Mouse (Mus musculus) heart, adult 8-10 months (tissue): ENCODE measurements around the gene Picalm. TPM values are rescaled to one million over a fixed set of nuclear protein-coding genes. Genes with fewer than 3 reads are reported as not detected.
"Not testable (repeated sequence)": the region's sequence is repeated elsewhere in the genome, so short reads cannot be mapped to it uniquely, and the experiment has no call there.

Experiments
- DNase-seq: peaks from one replicate; pipeline ENCODE4 v3.0.0; 2022; ENCODE audit warnings: low spot score
- total RNA-seq, 4 experiments: library from RNA; stranded (reverse); gene quantifications; 2 replicates each; pipeline ENCODE4 v1.2.4; 2022

The Picalm gene
- total RNA-seq, 4 experiments from 2014 or later = 88.7 to 106 (median 101) TPM

DNA sequence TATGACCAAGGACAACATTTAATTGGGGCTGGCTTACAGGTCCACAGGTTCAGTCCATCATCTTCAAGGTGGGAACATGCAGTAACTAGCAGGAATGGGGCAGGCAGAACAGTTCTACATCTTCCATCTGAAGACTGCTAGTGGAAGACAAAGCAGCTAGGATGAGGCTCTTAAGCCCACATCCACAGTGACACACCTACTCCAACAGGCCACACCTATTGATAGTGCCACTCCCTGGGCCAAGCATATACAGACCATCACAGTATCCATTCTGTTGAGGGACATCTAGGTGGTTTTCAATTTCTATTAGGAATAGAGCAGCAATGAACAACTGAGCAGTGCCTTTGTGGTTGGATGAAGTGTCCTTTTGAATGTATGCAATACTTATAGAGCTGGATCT, 80.9 kb downstream of the Picalm start:
- DNase-seq = no peak

DNA sequence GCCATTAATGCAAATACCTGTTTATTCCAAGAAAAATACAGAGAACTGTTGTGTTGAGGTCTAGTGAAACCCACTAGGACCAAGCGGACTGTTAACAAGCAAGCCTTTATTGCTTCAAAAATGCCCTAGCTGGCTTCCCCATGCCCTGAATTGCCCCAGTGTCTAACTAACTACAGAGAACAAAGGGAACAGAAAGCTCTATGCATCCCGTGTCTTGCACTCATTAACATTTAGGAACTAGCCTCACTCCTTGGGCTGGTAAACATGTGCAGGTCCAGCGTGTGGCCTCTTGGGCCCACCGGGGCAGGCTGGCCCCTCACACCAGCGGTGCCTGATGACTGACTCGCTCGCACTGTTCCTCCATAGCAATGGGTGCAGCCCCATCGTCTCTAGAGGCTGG, 86.5 kb downstream of the Picalm start:
- no peak for DNase-seq

DNA sequence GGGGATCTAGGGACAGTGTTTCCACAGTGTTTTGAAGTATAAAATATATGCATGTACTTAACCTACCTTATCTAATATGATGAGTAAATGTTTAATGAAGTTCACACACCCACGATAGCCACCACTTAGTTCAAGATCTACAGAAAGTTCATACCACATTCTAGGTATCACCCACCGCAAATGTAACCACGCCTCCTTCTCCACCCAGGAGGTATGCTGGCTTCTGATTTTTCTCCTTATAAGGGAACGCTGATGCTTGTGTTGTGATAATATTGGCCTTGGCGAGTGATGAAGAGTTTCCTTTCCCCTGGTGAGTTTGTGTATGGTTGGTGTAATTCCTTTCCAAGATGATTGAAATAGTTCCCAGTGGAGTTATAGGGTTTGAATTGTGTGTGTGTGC, 88.1 kb downstream of the Picalm start:
- DNase-seq = no peak

DNA sequence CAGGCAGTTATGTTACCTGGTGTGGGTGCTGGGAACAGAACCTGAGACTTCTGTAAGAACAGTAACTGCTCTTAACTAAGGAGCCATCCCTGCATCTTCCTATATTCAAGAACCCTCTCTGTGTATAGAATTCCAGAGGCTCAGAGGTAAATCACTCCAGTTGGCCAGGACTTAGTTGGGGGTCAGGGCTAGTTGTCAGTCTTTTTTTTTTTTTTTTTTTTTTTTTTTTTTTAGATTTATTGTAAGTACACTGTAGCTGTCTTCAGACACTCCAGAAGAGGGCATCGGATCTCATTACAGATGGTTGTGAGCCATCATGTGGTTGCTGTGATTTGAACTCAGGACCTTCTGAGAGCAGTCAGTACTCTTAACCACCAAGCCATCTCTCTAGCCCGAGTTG, 91.5 kb downstream of the Picalm start:
- no peak for DNase-seq

DNA sequence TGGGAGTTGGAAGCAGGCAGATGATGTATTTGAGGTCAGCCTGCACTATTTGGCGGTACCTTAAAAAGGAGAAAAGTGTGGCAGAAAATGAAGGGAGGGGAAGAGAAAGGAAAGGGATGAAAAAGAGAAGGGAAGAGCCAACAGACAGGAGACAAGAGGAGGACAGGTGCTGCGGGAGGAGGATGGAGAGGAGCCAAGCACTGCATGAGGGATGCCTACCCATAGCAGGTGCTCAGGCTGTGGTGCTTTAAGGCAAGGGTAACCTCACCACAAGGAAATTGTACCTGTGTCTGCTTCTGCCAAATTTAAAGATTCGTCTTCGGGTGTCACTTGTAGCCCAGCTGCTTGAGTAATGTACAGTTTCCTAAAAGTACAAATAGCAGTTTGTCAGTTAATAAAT, 98.1 kb downstream of the Picalm start:
- DNase-seq = no peak

DNA sequence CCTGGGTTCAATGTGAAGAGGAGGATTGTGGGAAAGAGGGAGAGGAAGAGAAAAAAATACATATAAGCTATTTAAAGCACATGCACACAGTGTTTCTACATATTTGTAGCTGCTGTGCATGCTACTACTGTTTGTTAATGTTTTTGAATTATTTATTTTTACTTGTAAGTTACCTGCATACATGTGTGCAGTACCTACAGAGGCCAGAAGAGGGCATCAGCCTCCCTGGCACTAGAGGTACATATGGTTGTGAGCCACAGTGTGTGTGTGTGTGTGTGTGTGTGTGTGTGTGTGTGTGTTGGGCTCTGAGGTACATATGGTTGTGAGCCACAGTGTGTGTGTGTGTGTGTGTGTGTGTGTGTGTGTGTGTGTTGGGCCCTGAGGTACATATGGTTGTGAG, 98.9 kb downstream of the Picalm start:
- not testable (repeated sequence) for DNase-seq

DNA sequence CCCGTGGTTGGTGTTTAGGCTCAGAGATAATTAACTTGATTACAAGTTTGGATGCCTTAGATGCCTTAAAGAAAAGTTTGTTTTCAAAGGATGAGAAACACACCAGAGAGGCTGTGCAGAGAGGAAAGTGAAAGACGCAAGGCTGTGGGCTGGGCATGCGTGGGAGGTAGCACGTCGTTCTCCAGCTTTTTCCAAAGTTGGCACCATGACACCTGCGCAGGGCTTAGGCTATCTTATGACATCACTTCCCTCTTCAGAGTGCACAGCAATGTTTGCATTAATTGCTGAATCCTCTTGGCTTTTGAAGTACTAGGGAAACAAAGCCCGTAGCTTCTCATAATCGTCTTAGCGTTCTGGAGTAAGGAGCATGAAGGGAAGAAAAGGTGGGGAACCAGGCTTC, 101.4 kb downstream of the Picalm start:
- DNase-seq = no peak

DNA sequence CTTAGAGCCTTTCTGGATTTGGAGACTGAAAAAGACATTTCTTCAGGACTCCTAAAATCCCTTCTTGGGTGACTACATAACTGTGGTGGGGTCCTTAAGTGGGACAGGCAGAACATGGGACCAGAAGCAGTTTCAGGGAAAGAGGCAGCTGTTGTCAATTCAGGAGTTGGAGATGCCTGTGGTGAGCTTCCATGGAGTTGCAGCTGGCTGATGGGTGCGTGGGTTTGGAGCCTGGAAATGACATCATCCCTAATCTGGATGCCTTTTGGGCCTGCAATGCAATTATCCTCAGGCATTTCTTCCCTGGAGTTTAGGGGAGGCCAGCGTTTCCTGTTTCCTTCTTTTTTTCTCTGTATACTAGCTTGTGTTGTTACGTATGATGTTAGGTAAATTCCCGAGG, 103.9 kb downstream of the Picalm start:
- DNase-seq = peak; percentile 49

DNA sequence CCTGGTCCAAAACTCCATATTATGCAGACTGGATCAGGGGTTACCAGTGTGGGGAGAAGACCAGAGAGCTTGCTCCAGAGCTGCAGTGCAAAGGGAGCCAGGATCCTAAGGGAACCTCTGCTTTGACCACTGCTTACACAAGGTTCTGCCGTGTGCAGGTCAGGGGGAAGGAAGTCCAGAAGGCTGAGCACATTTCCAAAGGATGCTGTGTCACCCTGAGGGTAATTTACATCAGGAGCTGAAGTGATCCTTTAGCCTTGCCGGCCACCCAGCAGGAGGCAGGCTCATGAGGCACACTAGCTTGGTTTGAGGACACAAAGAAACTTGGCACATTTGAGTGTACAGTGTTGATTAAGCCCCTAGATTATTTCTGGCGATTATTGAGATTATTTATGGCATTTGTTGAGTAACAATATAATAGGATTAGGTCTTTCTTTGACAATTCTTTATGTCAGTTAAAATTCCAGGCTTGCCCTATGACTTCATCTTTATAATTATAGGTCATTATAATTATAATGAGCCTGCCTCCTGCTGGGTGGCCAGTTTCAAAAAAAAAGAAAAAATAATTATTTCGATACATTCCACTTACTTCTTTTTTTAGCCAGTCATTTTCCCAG, 106.4 kb downstream of the Picalm start:
- DNase-seq = no peak

DNA sequence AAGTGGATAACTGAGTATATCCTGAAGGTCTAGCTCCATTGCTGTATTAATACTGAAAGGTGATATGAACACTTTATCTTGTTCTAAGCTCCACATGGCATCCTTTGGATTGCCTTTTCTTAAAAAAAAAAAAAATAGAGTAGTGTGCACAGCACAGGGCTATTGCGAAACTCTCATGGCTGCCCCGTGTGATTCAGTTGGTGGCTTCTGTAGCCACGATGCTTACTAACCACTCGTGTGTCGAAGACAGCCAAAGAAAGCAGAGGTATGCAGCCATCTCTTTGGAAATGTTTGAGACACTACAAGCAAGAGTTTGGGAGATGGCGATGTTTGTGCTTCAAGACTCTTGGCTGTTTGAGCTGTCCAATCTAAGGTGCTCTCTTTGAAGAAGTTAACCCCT, 113.1 kb downstream of the Picalm start:
- no peak for DNase-seq

DNA sequence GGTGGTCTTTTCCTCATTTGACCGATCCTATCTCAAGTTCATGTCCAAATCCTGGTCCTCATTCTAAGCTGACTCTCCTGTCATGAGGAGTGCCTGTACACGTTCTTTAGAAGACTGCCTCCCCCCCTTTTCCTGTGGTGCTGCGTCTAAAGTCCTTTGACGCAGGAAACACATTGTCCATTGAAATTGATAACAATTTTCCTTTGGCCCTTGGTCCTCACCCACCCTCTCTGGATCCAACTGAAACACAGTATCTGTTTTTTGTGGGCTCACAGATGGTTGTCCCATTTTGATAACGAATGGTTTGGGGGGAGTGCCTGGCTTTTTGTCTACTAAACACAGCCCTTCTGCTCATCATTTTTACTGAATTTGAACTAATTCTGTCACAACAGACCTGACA, 113.6 kb downstream of the Picalm start:
- DNase-seq = no peak

DNA sequence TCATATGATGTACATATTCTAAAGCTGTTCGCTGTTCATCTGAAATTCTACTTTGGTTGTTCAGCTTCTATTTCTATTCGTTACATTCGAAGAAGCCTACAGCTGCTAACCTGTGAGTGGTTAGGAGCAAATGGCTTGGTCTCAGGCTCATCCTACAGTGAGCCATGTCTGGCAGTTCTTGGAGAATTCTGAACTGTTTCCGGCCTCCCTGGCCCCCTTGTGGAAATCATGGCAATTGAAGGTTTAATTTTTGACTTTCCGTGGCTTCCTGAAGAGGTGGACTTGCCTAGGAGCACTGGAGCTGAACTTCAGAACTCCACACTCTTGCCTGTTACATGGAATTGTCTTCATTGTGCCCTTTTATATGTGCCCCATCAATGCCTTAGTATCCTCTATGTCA, 122.9 kb downstream of the Picalm start:
- no peak for DNase-seq

DNA sequence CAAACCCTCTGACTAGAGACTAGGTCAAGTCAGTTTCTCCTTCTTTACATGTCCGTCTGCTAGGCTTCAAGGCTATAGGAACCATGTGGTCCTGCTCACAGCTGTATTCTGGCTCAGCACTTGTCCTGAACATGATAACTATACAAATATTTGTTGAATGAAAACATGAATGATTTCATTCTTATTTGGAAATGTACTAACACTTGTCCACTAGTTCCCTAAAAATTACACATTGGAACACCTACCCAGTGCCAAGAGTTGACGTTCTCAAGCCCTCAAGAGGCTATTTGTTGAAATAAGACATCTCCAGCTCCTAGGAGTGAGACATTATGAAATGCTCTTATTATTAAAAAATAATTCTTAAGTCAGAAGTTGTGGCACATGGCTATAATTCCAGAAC, 128.7 kb downstream of the Picalm start:
- DNase-seq = peak; percentile 34

DNA sequence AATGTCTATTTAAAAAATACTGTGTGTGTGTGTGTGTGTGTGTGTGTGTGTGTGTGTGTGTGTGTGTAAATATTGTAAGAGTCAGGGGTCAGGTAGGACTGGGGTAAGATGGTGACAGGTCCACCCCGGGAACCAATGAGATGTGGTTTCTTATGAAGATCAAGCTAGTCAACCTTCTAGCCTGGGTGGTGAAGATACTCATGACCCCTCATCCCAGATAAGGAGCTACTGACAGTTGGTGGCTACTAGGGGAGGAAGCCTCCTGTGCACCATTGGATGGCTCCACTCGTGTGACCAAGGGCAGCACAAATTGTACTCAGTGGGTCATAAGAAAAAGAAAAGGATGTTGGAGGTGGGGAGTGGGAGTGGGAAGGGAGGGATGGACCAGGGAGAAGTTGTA, 129.9 kb downstream of the Picalm start:
- DNase-seq = no peak

DNA sequence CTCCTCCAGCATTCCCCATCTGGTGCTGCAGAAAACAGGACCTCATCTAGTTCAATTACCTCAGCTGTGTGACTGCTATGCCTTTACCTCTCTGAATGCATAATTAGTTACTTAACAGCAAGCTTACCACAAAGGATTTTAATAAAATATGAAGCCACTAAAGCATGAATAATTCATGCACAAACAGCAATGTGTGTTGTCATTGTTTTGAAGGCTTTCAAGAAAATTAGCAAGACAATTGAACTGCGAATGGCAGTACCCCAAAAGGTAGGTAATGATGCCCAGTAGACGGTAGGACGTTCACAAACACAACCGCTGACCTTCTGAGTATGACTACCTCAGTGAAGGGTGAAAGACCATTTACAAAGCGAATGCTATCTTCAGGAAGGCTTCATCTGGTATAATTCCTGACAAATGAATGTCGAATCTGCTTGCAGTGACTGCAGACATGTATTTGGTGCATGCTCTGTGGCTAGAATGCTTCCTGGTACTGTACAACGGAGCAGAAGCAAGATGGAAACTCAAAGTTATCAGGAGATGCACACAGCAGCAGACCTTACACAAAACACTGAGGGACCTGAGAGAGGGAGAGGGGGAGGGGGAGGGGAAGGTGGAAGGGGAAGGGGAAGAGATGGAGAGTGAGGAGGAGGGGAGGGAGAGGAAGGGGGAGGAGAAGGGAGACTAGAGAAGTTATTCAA, 132.0 kb downstream of the Picalm start:
- DNase-seq = no peak

Other genes with a start within 250 kb of the Picalm start
- gene Ccdc81, start 226.6 kb upstream of the Picalm start, total RNA-seq = not detected
- 10 to 100 TPM; 62.4 to 95.6 (median 84.5) TPM for gene Hikeshi, start 189.0 kb upstream of the Picalm start, total RNA-seq
- 10 to 100 TPM; 20.6 to 29.7 (median 25.5) TPM for gene Eed, start 149.2 kb upstream of the Picalm start, total RNA-seq
- under 1 TPM in 1 of 4 experiments, not detected in 3; 0.37 TPM for gene Ccdc83, start 135.6 kb downstream of the Picalm start, total RNA-seq
- gene Sytl2, start 172.0 kb downstream of the Picalm start, total RNA-seq = 1 to 10 TPM; 1.6 to 2.8 (median 2.2) TPM